Mouse (Mus musculus) B cell, adult 2 months (primary cell): ENCODE results near the gene Scamp2.

Source experiments
- DNase-seq, 2 experiments: peaks; one replicate each; pipeline ENCODE4 v3.0.0; 2022

Gene Scamp2

DNA sequence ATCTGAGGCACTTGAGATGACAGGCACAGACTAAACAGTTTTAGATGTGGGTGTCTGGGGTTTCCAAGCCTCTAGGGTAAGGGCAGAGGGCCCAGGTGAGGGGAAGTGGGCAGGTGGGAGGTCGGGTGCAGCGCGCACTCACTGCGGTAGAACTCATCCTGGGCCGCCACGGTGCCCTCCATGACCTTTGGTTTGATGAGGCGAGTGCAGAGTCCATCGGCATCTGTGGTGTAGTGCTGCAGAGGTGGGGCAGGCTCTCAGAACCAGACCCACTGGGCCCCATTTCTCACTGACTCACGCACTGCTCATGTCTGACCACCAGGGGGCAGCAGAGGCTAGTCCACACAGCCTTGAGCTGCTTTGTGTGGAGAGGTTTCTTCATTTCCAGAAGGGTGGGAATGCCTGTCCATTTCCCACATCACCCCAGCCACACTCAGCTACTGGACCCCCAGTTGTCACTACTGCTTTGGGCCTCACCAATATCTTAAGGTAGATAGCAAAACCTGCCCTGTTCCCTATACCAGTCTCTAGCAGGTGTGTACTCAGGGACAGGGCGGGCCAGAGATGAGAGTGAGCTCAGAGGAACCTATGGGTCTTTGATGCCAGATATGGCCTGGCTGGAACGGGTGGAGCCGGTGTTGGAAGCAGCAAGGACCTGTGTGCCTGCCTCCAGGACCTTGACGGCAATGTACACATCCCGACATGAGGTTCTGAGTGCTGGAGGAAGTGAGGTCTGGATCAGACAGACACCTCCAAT lies 68.6 kb downstream of the Scamp2 start:
- peak; percentile 90 to 91 for DNase-seq

DNA sequence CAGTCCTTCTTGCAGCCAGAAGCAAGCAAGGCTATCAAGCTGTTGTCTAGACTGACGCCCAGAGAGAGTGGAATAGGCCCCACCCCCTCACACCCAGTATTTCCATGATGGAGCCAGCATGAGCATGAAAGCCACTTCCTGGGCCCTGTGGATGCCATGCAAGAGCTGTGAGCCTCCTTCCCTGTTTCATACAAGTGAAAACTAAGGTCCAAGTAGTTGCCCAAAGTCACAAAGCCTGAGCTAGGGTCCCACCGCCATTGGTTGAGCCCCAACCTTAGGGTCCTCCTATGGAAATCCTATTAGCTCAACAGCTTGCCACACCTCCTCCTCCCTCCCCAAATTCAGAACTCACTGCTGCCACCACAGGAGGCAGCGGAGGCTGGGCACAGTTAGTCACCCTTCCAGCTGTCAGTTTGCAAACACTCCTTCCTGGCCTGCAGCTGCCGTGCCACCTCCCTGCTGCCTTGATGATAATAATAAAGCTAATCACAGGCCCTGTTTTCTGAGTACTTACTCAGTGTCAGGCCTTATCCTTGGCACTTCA lies 72.8 kb downstream of the Scamp2 start:
- DNase-seq, result peak; percentile 57 to 62

DNA sequence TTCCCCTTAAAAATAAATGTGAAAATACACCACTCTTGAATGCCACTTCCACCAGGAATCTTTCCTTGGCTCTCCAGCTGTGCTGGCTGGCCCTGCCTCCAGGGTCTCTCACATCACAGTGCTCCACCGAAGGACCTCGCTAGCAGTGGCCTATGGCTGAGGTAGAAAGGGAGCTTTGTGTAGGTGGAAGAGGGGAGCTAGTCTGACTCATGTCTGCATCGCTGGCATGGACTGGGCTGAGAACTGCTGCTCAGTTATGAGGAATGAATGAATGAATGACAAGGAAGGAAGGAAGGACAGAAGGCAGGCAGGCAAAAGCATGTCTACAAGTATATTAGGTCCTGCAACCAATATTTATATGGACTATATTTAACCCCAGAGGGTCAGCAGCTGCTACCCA lies 76.5 kb downstream of the Scamp2 start:
- no peak for DNase-seq

DNA sequence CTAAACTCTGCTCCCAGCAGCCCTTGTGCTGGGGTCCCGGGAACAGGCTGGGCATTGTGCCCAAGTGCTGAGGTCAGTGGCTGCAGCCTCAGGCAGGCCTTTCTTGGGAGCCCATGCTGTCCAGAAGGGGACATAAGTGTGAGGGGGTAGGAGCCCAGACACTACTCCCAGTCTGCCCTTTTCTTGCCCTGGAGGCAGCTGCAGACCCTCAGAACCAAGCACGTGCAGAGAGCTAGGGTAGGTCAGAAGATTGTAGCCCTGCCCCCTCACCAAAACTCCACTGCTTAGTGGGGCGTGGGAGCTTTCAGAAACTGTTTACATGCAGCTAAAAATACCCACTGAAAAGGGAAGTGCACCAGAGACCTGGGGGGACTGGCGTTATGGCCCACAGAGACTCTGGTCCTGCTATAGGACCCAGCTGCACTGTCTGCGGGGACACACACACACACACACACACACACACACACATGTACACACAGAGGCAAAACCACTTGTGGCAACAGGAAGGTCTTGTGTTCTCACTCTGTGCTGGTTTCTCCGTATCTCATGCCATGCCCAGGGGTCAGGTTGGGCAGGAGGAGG lies 77.1 kb downstream of the Scamp2 start:
- peak; percentile 78 to 83 for DNase-seq
